Mouse (Mus musculus) right cerebral cortex, adult 2 months (tissue): ENCODE results near the gene Sult2a4.
"Not testable (repeated sequence)": the region's sequence is repeated elsewhere in the genome, so short reads cannot be mapped to it uniquely, and the experiment has no call there.

Experiments used
- DNase-seq, 2 experiments: peaks; one replicate each; pipeline ENCODE4 v3.0.0; 2021 to 2022; ENCODE audit warnings: low spot score in 2 of 2

Sult2a4 gene

GRCm38 (mm10) chr7:13989507-13989906 is at the start of gene Sult2a4:
Gene Sult2a4 (minus strand): TSS chr7:13989607.
- DNase-seq: not testable (repeated sequence)

- DNase-seq: not testable (repeated sequence)
Measured at GRCm38 (mm10) chr7:14030831-14031230, 41.4 kb upstream of the Sult2a4 start.

- no peak for DNase-seq
Measured at GRCm38 (mm10) chr7:14013083-14013482, 23.7 kb upstream of the Sult2a4 start.

- DNase-seq: not testable (repeated sequence)
Measured at GRCm38 (mm10) chr7:14010686-14011085, 21.3 kb upstream of the Sult2a4 start.
